Mouse (Mus musculus): Measurements from ENCODE around the gene Ppp4r4.
"Not testable (repeated sequence)": the region's sequence is repeated elsewhere in the genome, so short reads cannot be mapped to it uniquely, and the experiment has no call there.

Ppp4r4 gene

GRCm38 (mm10) chr12:103532649-103533395 lies 739 bp downstream of the Ppp4r4 start:
- peak; percentile 35 for DNase-seq (ENCODE audit: low read depth, low spot score)

- no peak for DNase-seq (ENCODE audit: low read depth, low spot score)
These were observed 8.3 kb downstream of the Ppp4r4 start for GRCm38 (mm10) chr12:103540429-103540828.

GRCm38 (mm10) chr12:103543351-103543750 lies 11.3 kb downstream of the Ppp4r4 start:
- no peak for DNase-seq (ENCODE audit: low read depth, low spot score)

- peak; percentile 73 for DNase-seq (ENCODE audit: low read depth, low spot score)
These were observed 12.1 kb downstream of the Ppp4r4 start for GRCm38 (mm10) chr12:103544213-103544612.

GRCm38 (mm10) chr12:103547438-103547837 lies 15.4 kb downstream of the Ppp4r4 start:
- DNase-seq (ENCODE audit: low read depth, low spot score), result peak; percentile 76

GRCm38 (mm10) chr12:103548526-103548925 lies 16.4 kb downstream of the Ppp4r4 start:
- no peak for DNase-seq (ENCODE audit: low read depth, low spot score)

GRCm38 (mm10) chr12:103550047-103550446 lies 18.0 kb downstream of the Ppp4r4 start:
- no peak for DNase-seq (ENCODE audit: low read depth, low spot score)

GRCm38 (mm10) chr12:103551422-103551821 lies 19.3 kb downstream of the Ppp4r4 start:
- no peak for DNase-seq (ENCODE audit: low read depth, low spot score)

- no peak for DNase-seq (ENCODE audit: low read depth, low spot score)
These were observed 20.4 kb downstream of the Ppp4r4 start for GRCm38 (mm10) chr12:103552506-103552905.

- DNase-seq (ENCODE audit: low read depth, low spot score), result peak; percentile 34
These were observed 21.4 kb downstream of the Ppp4r4 start for GRCm38 (mm10) chr12:103553497-103553896.

GRCm38 (mm10) chr12:103556856-103557255 lies 24.8 kb downstream of the Ppp4r4 start:
- no peak for DNase-seq (ENCODE audit: low read depth, low spot score)

GRCm38 (mm10) chr12:103564726-103565125 lies 32.6 kb downstream of the Ppp4r4 start:
- peak; percentile 72 for DNase-seq (ENCODE audit: low read depth, low spot score)

- DNase-seq (ENCODE audit: low read depth, low spot score), result peak; percentile 23
These were observed 33.1 kb downstream of the Ppp4r4 start for GRCm38 (mm10) chr12:103565151-103565550.

- DNase-seq (ENCODE audit: low read depth, low spot score), result peak; percentile 21
These were observed 35.0 kb downstream of the Ppp4r4 start for GRCm38 (mm10) chr12:103567129-103567528.

GRCm38 (mm10) chr12:103569690-103570089 lies 37.6 kb downstream of the Ppp4r4 start:
- peak; percentile 23 for DNase-seq (ENCODE audit: low read depth, low spot score)

GRCm38 (mm10) chr12:103578148-103578547 lies 46.1 kb downstream of the Ppp4r4 start:
- DNase-seq (ENCODE audit: low read depth, low spot score), result not testable (repeated sequence)

GRCm38 (mm10) chr12:103583771-103584170 lies 51.7 kb downstream of the Ppp4r4 start:
- DNase-seq (ENCODE audit: low read depth, low spot score), result no peak

GRCm38 (mm10) chr12:103598411-103598810 lies 66.3 kb downstream of the Ppp4r4 start:
- DNase-seq (ENCODE audit: low read depth, low spot score), result no peak

- peak; percentile 54 for DNase-seq (ENCODE audit: low read depth, low spot score)
These were observed 68.3 kb downstream of the Ppp4r4 start for GRCm38 (mm10) chr12:103600364-103600763.

- no peak for DNase-seq (ENCODE audit: low read depth, low spot score)
These were observed 69.8 kb downstream of the Ppp4r4 start for GRCm38 (mm10) chr12:103601839-103602238.

GRCm38 (mm10) chr12:103615141-103615540 lies 83.1 kb downstream of the Ppp4r4 start:
- peak; percentile 24 for DNase-seq (ENCODE audit: low read depth, low spot score)

GRCm38 (mm10) chr12:103615734-103616133 lies 83.7 kb downstream of the Ppp4r4 start:
- no peak for DNase-seq (ENCODE audit: low read depth, low spot score)

- no peak for DNase-seq (ENCODE audit: low read depth, low spot score)
These were observed 84.8 kb downstream of the Ppp4r4 start for GRCm38 (mm10) chr12:103616860-103617261.

Data from ZHBTc4 (cell line).